Mouse (Mus musculus) hindbrain, embryonic 12.5 days (tissue): ENCODE measurements around the gene Tex30. TPM values are rescaled to one million over a fixed set of nuclear protein-coding genes. Genes with fewer than 3 reads are reported as not detected.

Source experiments
- polyA plus RNA-seq: library from polyadenylated mRNA; unstranded; fragments of >200 nt; fragmentation: Nextera tagmentation; extraction: Ambion mirVana; gene quantifications from 2 replicates; pipeline ENCODE4 v1.2.1, GENCODE M21; 2016

Gene Tex30
- polyA plus RNA-seq, 1 experiment from 2014 or later = 66.0 TPM

Other genes with a start within 250 kb of the Tex30 start
- gene Tpp2, start 168.8 kb downstream of the Tex30 start, polyA plus RNA-seq = 64.0 and 70.9 TPM in 2 replicates
- 0.59 and 1.2 TPM in 2 replicates for gene Mettl21c, start 82.4 kb downstream of the Tex30 start, polyA plus RNA-seq
- 0.08 and 0.18 TPM in 2 replicates for gene Gm8251, start 40.5 kb downstream of the Tex30 start, polyA plus RNA-seq
- 47.5 and 49.9 TPM in 2 replicates for gene Kdelc1, start 16.4 kb upstream of the Tex30 start, polyA plus RNA-seq
- 24.8 and 30.8 TPM in 2 replicates for gene Bivm, start 16.5 kb upstream of the Tex30 start, polyA plus RNA-seq
- gene Ercc5, start 45.3 kb upstream of the Tex30 start, polyA plus RNA-seq = 41.3 and 49.4 TPM in 2 replicates
- gene Mettl21e, start 116.5 kb upstream of the Tex30 start, polyA plus RNA-seq = not detected in 2 replicates